ENCODE assay signal across 23 mouse cellular contexts in the genomic region with DNA sequence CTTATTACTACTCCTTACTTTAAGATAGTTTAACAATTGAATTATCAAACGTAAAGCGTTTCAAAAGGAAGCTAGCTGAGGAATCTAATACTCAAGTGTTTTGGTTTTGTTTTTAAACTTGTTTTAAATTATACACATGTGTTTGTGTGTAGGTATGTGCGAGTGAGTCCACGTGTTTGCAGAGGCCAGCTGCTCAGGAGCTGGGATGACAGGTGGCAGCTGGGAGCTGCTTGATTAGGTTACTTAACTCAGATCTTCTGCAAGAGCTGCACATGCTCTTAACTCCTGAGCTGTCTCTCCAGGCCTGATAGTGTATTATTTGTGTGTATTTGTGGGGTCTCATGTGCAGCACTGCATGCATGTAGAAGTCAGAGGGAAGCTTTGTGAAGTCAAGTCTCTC.
DNase-seq lines count a peak whose midpoint lies in the region; ATAC-seq and TF ChIP-seq lines count a peak whose summit lies in the region.
"Had no signal": no experiment of that assay in that cellular context is flagged by ENCODE, and none has a peak within 500 bp of the region (broad histone marks: within the 10 kb centered on the region; RNA-seq: fewer than 3 reads in every experiment).

No protein-coding gene starts in this region.

- no peak for ATAC-seq in embryonic facial prominence, embryonic 14.5 days (ENCODE audit: low read depth)
- ATAC-seq in kidney, postnatal 0 days (replicated peaks; ENCODE audit: low FRiP score, low read depth): no peak
- ATAC-seq: activated CD4-positive, CD25-positive, alpha-beta regulatory T cell, adult 4 months; CD4-positive, CD25-positive, alpha-beta regulatory T cell, adult 4 months; forebrain, embryonic 13.5 days; forebrain, embryonic 15.5 days; forebrain, postnatal 0 days; Patski had no signal

- H3K9me3 ChIP-seq in embryonic facial prominence, embryonic 14.5 days (ENCODE audit: control insufficient read depth, low read length): no peaks in the 10 kb centered on the region
- H3K9me3 ChIP-seq in embryonic facial prominence, embryonic 10.5 days: no peaks in the 10 kb centered on the region
- H3K9me3 ChIP-seq in kidney, postnatal 0 days (replicated peaks; ENCODE audit: low read length): no peaks in the 10 kb centered on the region
- H3K9me3 ChIP-seq: embryonic facial prominence, embryonic 13.5 days; forebrain, embryonic 13.5 days; forebrain, embryonic 15.5 days; G1E had no signal

- 41% methylated on average over 4 of the region's 4 CpGs for WGBS in embryonic facial prominence, embryonic 14.5 days
- 69% methylated on average over 4 of the region's 4 CpGs for WGBS in embryonic facial prominence, embryonic 10.5 days
- WGBS in kidney, postnatal 0 days: 35% methylated on average over 4 of the region's 4 CpGs

- no peak overlapping the region for H3K4me2 ChIP-seq in embryonic facial prominence, embryonic 14.5 days (ENCODE audit: low read depth, low read length)
- no peak overlapping the region for H3K4me2 ChIP-seq in kidney, postnatal 0 days (ENCODE audit: low read length)
- H3K4me2 ChIP-seq: embryonic facial prominence, embryonic 13.5 days; forebrain, embryonic 13.5 days; forebrain, embryonic 15.5 days had no signal

- peak; percentile 41 for DNase-seq in embryonic facial prominence, embryonic 14.5 days (ENCODE audit: low spot score)
- DNase-seq in embryonic facial prominence, embryonic 10.5 days (ENCODE audit: low spot score): no peak
- peak; percentile 14 for DNase-seq in kidney, postnatal 0 days (ENCODE audit: low spot score)
- DNase-seq in kidney, adult 11 months: no peak
- no peak for DNase-seq in kidney, postnatal 10 days
- DNase-seq: adrenal gland, adult 8-10 months; adrenal gland, postnatal 14 days; adrenal gland, postnatal 36 days; B cell, adult 2 months; cerebellum, adult 11-12 months; cerebellum, adult 2 months; cerebellum, adult 9-10 months; cerebellum, postnatal 10 days; cerebellum, postnatal 25 days; forebrain, postnatal 0 days had no signal

- H3K4me3 ChIP-seq in embryonic facial prominence, embryonic 14.5 days (ENCODE audit: low read depth, low read length): no peak overlapping the region
- H3K4me3 ChIP-seq in embryonic facial prominence, embryonic 10.5 days: no peak overlapping the region
- no peak overlapping the region for H3K4me3 ChIP-seq in kidney, postnatal 0 days (replicated peaks; ENCODE audit: low read depth, low read length)
- H3K4me3 ChIP-seq: embryonic facial prominence, embryonic 13.5 days; forebrain, embryonic 13.5 days; forebrain, embryonic 15.5 days had no signal

- H3K27me3 ChIP-seq in embryonic facial prominence, embryonic 14.5 days (replicated peaks; ENCODE audit: control insufficient read depth, insufficient read depth, low read length): no peaks in the 10 kb centered on the region
- H3K27me3 ChIP-seq in embryonic facial prominence, embryonic 10.5 days (replicated peaks; ENCODE audit: low read depth, poor library complexity, severe bottlenecking): no peaks in the 10 kb centered on the region
- H3K27me3 ChIP-seq in kidney, postnatal 0 days (ENCODE audit: insufficient read depth, low read length): no peaks in the 10 kb centered on the region
- H3K27me3 ChIP-seq: CH12.LX; embryonic facial prominence, embryonic 13.5 days; forebrain, embryonic 13.5 days; forebrain, embryonic 15.5 days had no signal

- no peak overlapping the region for H3K27ac ChIP-seq in embryonic facial prominence, embryonic 14.5 days (replicated peaks; ENCODE audit: low read depth, low read length)
- no peak overlapping the region for H3K27ac ChIP-seq in embryonic facial prominence, embryonic 10.5 days (replicated peaks)
- H3K27ac ChIP-seq in kidney, postnatal 0 days: no peak overlapping the region
- H3K27ac ChIP-seq: embryonic facial prominence, embryonic 13.5 days; forebrain, embryonic 13.5 days; forebrain, embryonic 15.5 days had no signal

- no peak overlapping the region for H3K9ac ChIP-seq in embryonic facial prominence, embryonic 14.5 days (ENCODE audit: low read depth, low read length)
- H3K9ac ChIP-seq in kidney, postnatal 0 days (ENCODE audit: low read depth, low read length): no peak overlapping the region
- H3K9ac ChIP-seq: embryonic facial prominence, embryonic 13.5 days; forebrain, embryonic 13.5 days; forebrain, embryonic 15.5 days; forebrain, postnatal 0 days had no signal

- TF ChIP-seq CTCF in kidney, postnatal 0 days (IDR thresholded peaks at IDR 0.05; ENCODE audit: low read depth): no peak

- no peaks in the 10 kb centered on the region for H3K36me3 ChIP-seq in embryonic facial prominence, embryonic 14.5 days (ENCODE audit: control insufficient read depth, insufficient read depth, low read length)
- no peaks in the 10 kb centered on the region for H3K36me3 ChIP-seq in embryonic facial prominence, embryonic 10.5 days (replicated peaks)
- H3K36me3 ChIP-seq in kidney, postnatal 0 days (ENCODE audit: insufficient read depth, low read length): no peaks in the 10 kb centered on the region
- H3K36me3 ChIP-seq: embryonic facial prominence, embryonic 13.5 days; forebrain, embryonic 15.5 days; G1E had no signal

- no peaks in the 10 kb centered on the region for H3K4me1 ChIP-seq in embryonic facial prominence, embryonic 14.5 days (ENCODE audit: control insufficient read depth, insufficient read depth, low read length)
- H3K4me1 ChIP-seq in embryonic facial prominence, embryonic 10.5 days: no peaks in the 10 kb centered on the region
- H3K4me1 ChIP-seq in kidney, postnatal 0 days (replicated peaks; ENCODE audit: insufficient read depth, low read length): no peaks in the 10 kb centered on the region
- H3K4me1 ChIP-seq: embryonic facial prominence, embryonic 13.5 days; forebrain, embryonic 13.5 days; forebrain, embryonic 15.5 days had no signal

Comparison
In these comparisons a context has a peak if more than half of its experiments do, and no peak if none do; other contexts are left out.
1. DNase-seq: peak in embryonic facial prominence, embryonic 14.5 days (single experiment) and kidney, postnatal 0 days (single experiment); none in embryonic facial prominence, embryonic 10.5 days (single experiment), kidney, adult 11 months (single experiment) and kidney, postnatal 10 days (single experiment).